Mouse (Mus musculus) monocyte, adult 5-6 weeks (primary cell): ENCODE measurements around the gene Psmb6. TPM values are rescaled to one million over a fixed set of nuclear protein-coding genes. Genes with fewer than 3 reads are reported as not detected.
A peak's percentile ranks its signal among the peaks of the same experiment; 100 is the strongest.
"Not testable (repeated sequence)": the region's sequence is repeated elsewhere in the genome, so short reads cannot be mapped to it uniquely, and the experiment has no call there.

Experiments
- ATAC-seq: fragments of 153-309, 156-312 bp; replicated peaks from 2 replicates; pipeline ENCODE4 v1.8.0; 2017; ENCODE audit warnings: mild to moderate bottlenecking; ENCODE audit not compliant: low TSS enrichment, insufficient number of reproducible peaks, severe bottlenecking, poor library complexity, low FRiP score
- total RNA-seq: library from RNA; stranded (forward); fragments of 200-1000, 200-491, 200-594 nt; gene quantifications from 3 replicates; pipeline ENCODE4 v1.2.3, GENCODE M21; 2017

The Psmb6 gene
- total RNA-seq, 1 experiment from 2014 or later, result 209 TPM

DNA sequence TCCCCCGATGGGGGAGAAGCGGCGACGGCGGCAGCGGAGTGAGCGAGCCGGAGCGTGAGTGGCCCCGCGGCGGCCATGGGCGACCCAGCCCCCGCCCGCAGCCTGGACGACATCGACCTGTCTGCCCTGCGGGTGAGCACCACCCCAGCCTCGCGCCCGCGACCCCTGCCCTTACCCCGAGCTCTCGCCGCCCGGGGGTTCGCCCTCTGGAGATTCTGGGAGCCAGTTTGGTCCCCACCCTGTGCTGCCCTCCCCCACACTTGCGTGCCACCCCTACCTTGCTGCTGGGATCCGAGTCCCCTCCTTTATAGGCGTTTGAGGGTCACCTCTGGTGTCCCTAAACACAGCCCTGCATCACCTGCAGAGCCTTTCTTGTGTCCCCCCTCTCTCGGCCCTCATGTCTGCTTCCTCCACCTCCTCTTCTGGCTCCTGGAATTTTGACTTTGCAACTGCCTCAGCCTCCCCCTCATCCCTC lies 37.9 kb downstream of the Psmb6 start:
- no peak for ATAC-seq

DNA sequence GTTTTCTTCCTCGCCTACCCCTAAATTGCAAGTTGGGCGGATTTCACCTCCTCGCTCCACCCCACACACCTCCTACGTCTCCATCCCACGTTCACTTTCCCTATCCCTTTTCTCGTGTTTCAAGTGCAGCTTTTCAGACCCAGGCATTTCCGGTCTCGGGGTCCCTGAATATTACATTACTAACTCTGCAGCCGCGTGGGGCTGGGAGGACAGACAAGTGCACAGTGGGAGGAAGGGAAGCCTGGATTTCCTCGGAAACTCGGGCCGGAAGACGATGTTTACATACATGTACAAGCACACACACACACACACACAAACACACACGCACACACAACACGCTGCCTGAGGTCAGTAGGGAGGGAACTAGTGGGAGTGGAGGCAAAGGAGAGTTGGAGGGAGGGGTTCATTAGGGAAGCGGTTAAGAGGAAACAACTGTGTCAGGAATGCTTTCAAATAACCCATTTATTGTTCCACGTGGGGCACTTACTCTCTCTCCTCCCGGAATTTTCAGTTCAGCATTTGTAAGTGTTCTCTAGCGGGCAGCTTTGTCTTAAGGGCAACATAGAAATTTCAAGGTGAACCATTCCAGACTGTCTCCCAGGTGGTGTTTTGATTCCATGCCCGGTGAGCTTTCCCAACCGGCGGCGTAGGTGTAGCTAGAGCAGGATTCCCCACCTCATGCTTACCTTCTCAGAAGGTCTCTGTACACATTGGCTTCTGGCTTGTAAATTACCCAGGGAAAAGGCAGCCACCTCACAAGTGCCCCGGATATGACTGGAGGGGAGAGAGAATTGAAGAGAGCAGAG lies 38.5 kb downstream of the Psmb6 start:
- ATAC-seq, result 0 out of 2 replicates have a peak, but pooled peaks have one; percentile 28

DNA sequence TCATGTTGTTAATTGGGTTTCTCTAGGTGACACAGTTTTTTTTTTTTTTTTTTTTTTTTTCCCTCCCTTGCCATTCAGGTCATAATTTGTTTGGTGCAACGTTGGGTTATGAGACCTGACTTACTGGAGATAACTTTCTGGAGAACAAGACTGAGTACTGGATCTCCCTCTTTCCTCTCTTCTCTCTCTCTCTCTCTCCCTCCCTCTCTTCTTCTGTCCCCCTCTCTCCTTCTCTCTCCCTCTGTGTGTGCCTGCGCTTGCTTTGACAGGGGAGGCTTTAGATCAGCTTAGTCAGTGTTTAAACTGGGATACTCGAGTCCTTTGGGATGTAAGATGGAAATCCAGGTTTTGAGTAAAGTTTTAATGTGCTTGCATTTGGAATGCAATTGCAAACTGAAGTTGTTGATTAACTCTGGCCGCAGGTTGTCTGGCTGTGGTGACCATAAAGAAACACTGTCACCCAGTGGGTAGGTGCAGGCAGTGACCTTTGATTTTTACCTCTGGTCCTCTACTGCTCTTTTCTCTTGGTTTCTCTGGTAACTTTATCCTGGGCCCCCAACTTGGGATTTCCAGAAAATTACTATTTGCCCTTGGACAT lies 39.2 kb downstream of the Psmb6 start:
- ATAC-seq, result no peak

DNA sequence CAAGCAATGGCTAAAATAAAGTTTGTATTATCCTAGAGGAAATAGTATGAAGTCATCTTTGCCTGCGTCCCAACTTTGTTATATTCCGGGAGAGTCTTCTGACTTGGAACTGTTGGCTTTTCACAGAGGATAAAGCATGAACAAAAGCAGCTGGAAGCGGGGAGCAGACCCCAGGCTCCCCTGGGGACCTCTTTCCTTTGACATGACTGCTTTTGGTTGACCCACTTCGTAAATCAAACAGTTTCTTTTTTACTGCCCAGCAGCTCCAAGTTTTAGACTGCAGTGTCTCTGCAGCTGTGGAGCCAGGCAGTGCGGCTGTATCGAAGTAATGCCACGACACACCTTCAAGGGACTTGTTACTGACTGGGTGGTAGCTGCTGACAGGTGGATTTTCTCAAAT lies 41.4 kb downstream of the Psmb6 start:
- ATAC-seq, result no peak

DNA sequence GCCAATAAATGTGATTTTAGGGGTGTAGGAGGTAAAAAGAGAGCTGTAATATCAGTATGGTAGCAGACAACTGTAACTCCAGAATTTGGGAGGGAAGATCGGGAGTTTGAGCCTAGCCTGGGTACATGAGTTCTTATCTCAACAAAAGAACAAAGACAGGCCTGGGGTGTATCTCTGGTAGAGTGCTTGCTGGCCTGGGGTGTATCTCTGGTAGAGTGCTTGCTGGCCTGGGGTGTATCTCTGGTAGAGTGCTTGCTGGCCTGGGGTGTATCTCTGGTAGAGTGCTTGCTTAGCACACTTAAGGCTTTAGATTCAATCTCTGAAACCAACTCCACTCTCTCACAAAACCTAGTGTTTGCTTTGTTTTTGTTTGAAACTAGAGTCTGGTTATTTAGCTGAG lies 45.4 kb downstream of the Psmb6 start:
- ATAC-seq, result not testable (repeated sequence)

DNA sequence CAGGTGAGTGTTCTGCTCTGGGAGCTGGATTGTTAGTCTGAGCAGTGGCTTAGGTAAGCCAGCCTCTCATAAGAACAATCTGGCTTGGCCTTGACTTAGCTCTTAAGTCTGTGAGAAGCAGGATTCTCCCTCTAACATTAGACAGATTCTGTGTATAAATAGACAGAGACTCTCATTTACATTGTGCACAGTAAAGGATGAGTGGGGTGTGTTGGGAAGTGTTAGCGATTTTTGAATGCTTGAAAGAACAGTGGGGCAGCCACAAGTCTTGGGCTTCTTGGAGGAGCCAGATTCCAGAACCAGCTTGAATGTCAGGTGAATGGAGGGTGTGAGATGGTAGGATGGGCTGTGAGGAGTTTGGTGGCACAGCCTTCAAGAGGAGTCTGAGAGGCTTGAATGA lies 46.5 kb downstream of the Psmb6 start:
- ATAC-seq, result no peak

DNA sequence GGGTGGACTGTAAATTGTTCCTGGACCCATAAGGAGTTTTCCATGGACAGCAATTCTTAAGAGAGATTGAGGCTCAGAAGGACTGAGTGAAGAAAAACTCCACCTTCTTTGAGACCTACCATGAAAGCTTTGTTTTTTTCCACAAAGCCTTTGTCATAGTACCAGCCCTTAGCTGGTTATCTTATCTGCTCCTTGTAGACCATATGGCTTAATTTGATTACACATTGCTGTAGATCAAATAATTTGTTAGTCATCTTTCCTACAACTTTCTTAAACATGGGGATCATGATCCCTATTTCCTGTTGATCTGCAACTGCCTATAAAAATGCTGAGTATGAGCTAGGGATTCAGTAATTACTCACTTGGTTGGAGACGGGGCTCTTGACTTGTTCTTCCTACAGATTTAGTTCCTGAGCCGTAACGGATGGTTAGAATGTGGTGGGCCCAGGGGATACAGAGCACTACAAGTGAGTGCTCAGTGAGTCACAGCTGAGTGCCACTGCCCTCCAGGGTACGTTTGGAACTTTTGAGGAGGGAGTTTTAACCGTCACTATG lies 47.3 kb downstream of the Psmb6 start:
- ATAC-seq, result no peak

DNA sequence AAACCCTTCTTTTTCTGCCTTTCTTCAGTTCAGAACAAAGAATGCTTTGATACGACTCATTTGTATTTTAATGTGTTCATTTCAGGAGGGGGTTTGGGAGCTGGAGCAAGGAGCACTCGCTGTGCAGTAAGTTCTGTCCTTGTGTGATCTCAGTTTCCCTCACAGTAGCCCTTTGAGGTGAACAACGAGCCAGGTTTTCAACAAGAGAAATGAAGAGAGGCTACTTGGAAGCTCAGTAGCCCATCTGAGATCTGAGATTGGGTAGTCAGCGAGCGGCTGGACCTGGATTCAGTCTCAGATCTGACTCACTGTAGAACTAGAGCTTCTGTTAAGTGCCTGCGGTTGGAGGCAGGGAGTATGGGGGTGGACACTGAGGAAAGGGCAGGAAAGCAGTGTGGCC lies 48.7 kb downstream of the Psmb6 start:
- no peak for ATAC-seq

DNA sequence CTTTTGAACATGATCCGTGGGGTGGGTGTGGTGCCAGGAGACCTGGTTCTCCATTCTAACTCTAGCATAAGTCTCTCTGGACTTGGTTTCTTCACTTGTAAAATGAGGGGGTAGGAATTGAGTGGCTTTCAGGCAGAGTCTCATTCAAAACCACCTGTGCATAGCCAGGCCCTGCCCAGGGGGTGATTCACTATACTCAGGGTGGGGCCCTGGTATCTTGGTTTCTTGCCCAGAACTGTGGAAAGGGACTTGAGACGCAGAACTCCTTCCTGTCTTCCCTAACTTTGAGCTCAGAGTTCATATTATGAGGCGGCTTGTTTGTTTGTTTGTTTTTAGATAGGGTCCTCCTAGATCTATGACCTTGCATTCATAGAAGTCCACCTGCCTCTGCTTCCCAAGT lies 52.0 kb downstream of the Psmb6 start:
- ATAC-seq, result no peak

Other genes with a start within 250 kb of the Psmb6 start
- 2.5 TPM in 1 of 3 replicates, not detected in the others for gene Alox12e, start 202.7 kb upstream of the Psmb6 start, total RNA-seq
- gene Alox15, start 173.3 kb upstream of the Psmb6 start, total RNA-seq, result 1.6 to 43.2 TPM (median 41.4 TPM) in 3 replicates
- 1.6 to 4.9 TPM (median 2.1 TPM) in 3 replicates for gene Pelp1, start 115.3 kb upstream of the Psmb6 start, total RNA-seq
- 94.2 to 148 TPM (median 113 TPM) in 3 replicates for gene Arrb2, start 92.7 kb upstream of the Psmb6 start, total RNA-seq
- gene Med11, start 73.4 kb upstream of the Psmb6 start, total RNA-seq, result 37.7 to 56.2 TPM (median 52.1 TPM) in 3 replicates
- gene Zmynd15, start 65.9 kb upstream of the Psmb6 start, total RNA-seq, result 0.21 TPM in 1 of 3 replicates, not detected in the others
- gene Cxcl16, start 65.4 kb upstream of the Psmb6 start, total RNA-seq, result 1.6 to 3.5 TPM (median 2.8 TPM) in 3 replicates
- not detected in 3 replicates for gene Tm4sf5, start 20.1 kb upstream of the Psmb6 start, total RNA-seq
- not detected in 3 replicates for gene Vmo1, start 10.8 kb upstream of the Psmb6 start, total RNA-seq
- gene Gltpd2, start 6.2 kb upstream of the Psmb6 start, total RNA-seq, result not detected in 3 replicates
- gene Gm40193, start 7.6 kb downstream of the Psmb6 start, total RNA-seq, result not detected in 3 replicates
- gene Pld2, start 14.7 kb downstream of the Psmb6 start, total RNA-seq, result 5.1 to 22.0 TPM (median 11.1 TPM) in 3 replicates
- 50.8 to 81.3 TPM (median 55.8 TPM) in 3 replicates for gene Mink1, start 37.5 kb downstream of the Psmb6 start, total RNA-seq
- not detected in 3 replicates for gene 4930544D05Rik, start 90.5 kb downstream of the Psmb6 start, total RNA-seq
- gene Chrne, start 93.8 kb downstream of the Psmb6 start, total RNA-seq, result 2.1 to 17.4 TPM (median 5.5 TPM) in 3 replicates
- gene Gp1ba, start 113.8 kb downstream of the Psmb6 start, total RNA-seq, result 0.57 to 3.3 TPM in 2 of 3 replicates, not detected in the other
- gene Rnf167, start 121.9 kb downstream of the Psmb6 start, total RNA-seq, result 89.4 to 129 TPM (median 90.9 TPM) in 3 replicates
- gene Slc25a11, start 122.1 kb downstream of the Psmb6 start, total RNA-seq, result 41.1 to 62.6 TPM (median 43.5 TPM) in 3 replicates
- gene Pfn1, start 129.3 kb downstream of the Psmb6 start, total RNA-seq, result 527 to 871 TPM (median 568 TPM) in 3 replicates
- gene Eno3, start 131.8 kb downstream of the Psmb6 start, total RNA-seq, result 236 to 452 TPM (median 414 TPM) in 3 replicates
- 49.1 to 78.2 TPM (median 76.7 TPM) in 3 replicates for gene Spag7, start 144.0 kb downstream of the Psmb6 start, total RNA-seq
- gene Camta2, start 162.7 kb downstream of the Psmb6 start, total RNA-seq, result 8.9 to 20.6 TPM (median 15.7 TPM) in 3 replicates
- gene Inca1, start 174.8 kb downstream of the Psmb6 start, total RNA-seq, result 0.53 TPM in 1 of 3 replicates, not detected in the others
- gene Kif1c, start 175.2 kb downstream of the Psmb6 start, total RNA-seq, result 27.3 to 30.6 TPM (median 30.3 TPM) in 3 replicates
- 2.1 to 6.5 TPM (median 2.1 TPM) in 3 replicates for gene Zfp3, start 238.8 kb downstream of the Psmb6 start, total RNA-seq